Mouse (Mus musculus) cerebellum, adult 9-10 months (tissue): Measurements from ENCODE around the gene Vmn1r12.
"Not testable (repeated sequence)": the region's sequence is repeated elsewhere in the genome, so short reads cannot be mapped to it uniquely, and the experiment has no call there.

Experiments used
- DNase-seq: peaks from one replicate; pipeline ENCODE4 v3.0.0; 2022

Vmn1r12 gene

DNA sequence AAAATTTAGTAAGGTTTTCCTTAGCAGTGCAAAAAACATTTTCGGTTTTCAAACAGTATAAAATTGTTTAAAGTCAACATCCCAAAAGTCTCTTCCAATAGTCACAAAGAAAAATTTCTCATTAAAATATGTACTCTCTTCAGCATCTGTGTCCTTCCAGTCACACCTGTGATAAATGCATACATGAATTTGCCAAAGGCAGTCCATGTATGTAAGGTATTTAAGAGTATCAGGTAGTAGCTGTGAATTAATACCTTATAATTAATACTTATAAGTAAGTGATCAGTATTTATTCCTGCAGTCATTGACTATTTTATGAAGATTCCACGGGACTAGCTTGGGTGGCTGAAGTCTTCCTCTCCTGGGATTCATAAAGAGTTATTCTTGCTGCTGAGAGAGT lies at the start of gene Vmn1r12:
Gene Vmn1r12 (plus strand): TSS at position 301 of the 400 bp plus-strand sequence.
- no peak for DNase-seq

- no peak for DNase-seq
Observed at GRCm38 (mm10) chr6:57109154-57109553, 47.6 kb upstream of the Vmn1r12 start, which contains the start of gene Vmn1r10. TSS of gene Vmn1r10 (plus strand) at chr6:57109454.

- no peak for DNase-seq
Observed at GRCm38 (mm10) chr6:57133155-57133554, 23.6 kb upstream of the Vmn1r12 start, which contains the start of gene Vmn1r11. TSS of gene Vmn1r11 (plus strand) at chr6:57133455.

- not testable (repeated sequence) for DNase-seq
Observed at GRCm38 (mm10) chr6:57190016-57190415, 33.3 kb downstream of the Vmn1r12 start.

GRCm38 (mm10) chr6:57202990-57203389 lies 46.3 kb downstream of the Vmn1r12 start, which contains the start of gene Vmn1r13:
TSS of gene Vmn1r13 (plus strand) at chr6:57203290.
- not testable (repeated sequence) for DNase-seq
